Mouse (Mus musculus) heart, adult 2 months (tissue): ENCODE measurements around the gene Cetn2. TPM values are rescaled to one million over a fixed set of nuclear protein-coding genes. Genes with fewer than 3 reads are reported as not detected.

Source experiments
- DNase-seq, 2 experiments: peaks; one replicate each; pipeline ENCODE4 v3.0.0; 2021
- H3K27ac ChIP-seq: fragments of 200-600 bp; 2 replicates; pipeline ENCODE4 v1.8.1; 2022
- H3K27me3 ChIP-seq: fragments of 200-500 bp; 2 replicates; pipeline ENCODE4 v1.6.1; 2012; ENCODE audit warnings: mild to moderate bottlenecking, low read length, inconsistent platforms, mixed read lengths; ENCODE audit not compliant: control insufficient read depth, insufficient read depth
- H3K36me3 ChIP-seq: fragments of 200-500 bp; 2 replicates; pipeline ENCODE4 v1.6.1; 2012; ENCODE audit warnings: low read length, inconsistent platforms; ENCODE audit not compliant: control insufficient read depth, insufficient read depth
- H3K4me1 ChIP-seq: fragments of 200-500 bp; 2 replicates; pipeline ENCODE4 v1.6.1; 2011; ENCODE audit warnings: low read length; ENCODE audit not compliant: control insufficient read depth, insufficient read depth
- H3K4me3 ChIP-seq: fragments of 200-600 bp; 2 replicates; pipeline ENCODE4 v1.8.1; 2022
- H3K79me2 ChIP-seq: fragments of 200-500 bp; replicated peaks from 2 replicates; pipeline ENCODE4 v1.6.1; 2012; ENCODE audit warnings: mild to moderate bottlenecking, inconsistent platforms, low read length, moderate library complexity, mixed read lengths; ENCODE audit not compliant: control insufficient read depth, insufficient read depth
- H3K9ac ChIP-seq: fragments of 200-500 bp; 2 replicates; pipeline ENCODE4 v1.6.1; 2012; ENCODE audit warnings: low read depth, mild to moderate bottlenecking, control low read depth, inconsistent platforms, low read length, mixed read lengths
- CTCF ChIP-seq: fragments of 200-600 bp; IDR thresholded peaks from 2 replicates; pipeline ENCODE4 v1.8.1; 2022; ENCODE audit warnings: antibody characterized with exemption, mild to moderate bottlenecking, moderate library complexity
- EP300 ChIP-seq: fragments of 200-500 bp; IDR thresholded peaks from 2 replicates; pipeline ENCODE4 v1.6.1; 2011; ENCODE audit warnings: low read depth, low read length, control low read depth; ENCODE audit not compliant: insufficient read depth
- POLR2A ChIP-seq: fragments of 200-500 bp; IDR thresholded peaks from 2 replicates; pipeline ENCODE4 v1.6.1; 2011; ENCODE audit warnings: mild to moderate bottlenecking, low read depth, low read length, control low read depth; ENCODE audit not compliant: insufficient read depth
- WGBS: fragments of 180-500 bp; shearing (Covaris S2); methylation state at CpG from one replicate; pipeline ENCODE4 v1.1.7; 2018; 5-methylcytosine and 5-hydroxymethylcytosine counted together
- intact Hi-C: fragments of 180-260 bp; cut with DNase I; formaldehyde crosslinking; loops from one replicate; pipeline ENCODE4 v1.15.1; 2025
- polyA plus RNA-seq: library from polyadenylated mRNA; depleted of rRNA; stranded (reverse); fragments of >200 nt; gene quantifications from 2 replicates; pipeline ENCODE4 v1.2.3, GENCODE M21; 2012
- total RNA-seq, 2 experiments: library from RNA; stranded (reverse); gene quantifications; 2 replicates each; pipeline ENCODE4 v1.2.3; 2021

Gene Cetn2
- total and polyA plus RNA-seq, 3 experiments, result 9.4 to 31.5 (median 25.9) TPM

GRCm38 (mm10) chrX:72921391-72921790 is 3.2 kb upstream of the Cetn2 start:
- no peak overlapping the region for H3K27ac ChIP-seq

DNA sequence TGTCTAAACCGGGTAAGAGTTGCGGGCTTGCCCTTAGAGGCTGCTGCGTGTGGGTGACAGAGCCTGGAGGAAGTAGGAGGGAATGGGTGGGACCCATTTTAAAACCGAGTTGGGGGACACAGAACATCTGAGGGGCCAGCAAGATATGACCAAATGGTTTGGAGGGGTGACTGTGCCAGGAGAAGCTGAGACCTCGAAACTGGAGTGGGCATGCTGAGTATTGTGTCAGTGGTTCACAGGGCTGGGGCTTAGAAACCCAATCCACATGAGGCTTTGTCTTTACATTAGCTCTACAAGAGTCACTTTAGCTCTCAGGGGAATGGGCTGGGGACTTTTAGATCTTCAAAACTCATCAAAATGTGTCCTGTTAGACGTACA is 460 bp upstream of the Cetn2 start:
- H3K9ac ChIP-seq, result peak overlapping the region; percentile 64
- TF ChIP-seq POLR2A (no peak), EP300 (no peak), CTCF (no peak)
- intact Hi-C loops, result no loop called here
- H3K27ac ChIP-seq, result peak overlapping the region; percentile 48; the same call in 1 of the 2 replicates
- 14% methylated on average over 6 of the region's 6 CpGs for WGBS
- H3K4me3 ChIP-seq, result peak overlapping the region; percentile 67
- H3K4me1 ChIP-seq, result peaks cover 1% of the 10 kb centered on the region; the same call in 1 of the 2 replicates
- no peak for DNase-seq
- H3K79me2 ChIP-seq, result no peaks in the 10 kb centered on the region
- no peaks in the 10 kb centered on the region for H3K27me3 ChIP-seq
- no peaks in the 10 kb centered on the region for H3K36me3 ChIP-seq

More at GRCm38 (mm10) chrX:72921391-72921790, 3.2 kb upstream of the Cetn2 start:
- Histone ChIP-seq H3K4me1 (peaks cover 1% of the 10 kb centered on the region; the same call in 1 of the 2 replicates), H3K9ac (no peak overlapping the region), H3K79me2 (no peaks in the 10 kb centered on the region), H3K36me3 (no peaks in the 10 kb centered on the region), H3K27me3 (no peaks in the 10 kb centered on the region), H3K4me3 (no peak overlapping the region)
- intact Hi-C loops, result no loop called here
- WGBS, result 79% methylated on average over 2 of the region's 2 CpGs
- no peak for DNase-seq
- TF ChIP-seq EP300, result no peak
- TF ChIP-seq POLR2A, result no peak
- TF ChIP-seq CTCF, result no peak

DNA sequence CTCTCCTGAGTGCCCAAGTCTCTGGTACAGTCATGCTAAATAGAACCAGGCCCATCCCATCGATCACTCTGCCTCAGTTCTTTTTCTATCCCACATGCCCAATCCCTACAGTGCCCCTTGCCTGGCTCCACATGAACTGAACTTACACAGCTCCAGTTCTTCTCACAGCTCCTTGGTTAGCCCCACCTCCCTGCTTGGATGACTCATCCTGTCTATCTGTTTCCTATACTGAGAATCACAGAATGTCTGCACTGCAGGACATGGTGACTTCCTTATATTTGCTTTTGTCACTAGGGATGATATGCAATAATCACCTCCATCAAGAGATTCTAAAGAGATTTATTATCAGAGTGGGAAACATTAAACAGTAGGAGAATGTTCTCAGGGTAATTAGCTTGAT is 6.6 kb downstream of the Cetn2 start:
- no peak overlapping the region for H3K4me3 ChIP-seq
- H3K79me2 ChIP-seq, result no peaks in the 10 kb centered on the region
- 69% methylated on average over 1 of the region's 1 CpGs for WGBS
- no peak for TF ChIP-seq POLR2A
- TF ChIP-seq CTCF, result no peak
- TF ChIP-seq EP300, result no peak
- no peak overlapping the region for H3K9ac ChIP-seq
- H3K27me3 ChIP-seq, result no peaks in the 10 kb centered on the region
- H3K27ac ChIP-seq, result no peak overlapping the region
- no peaks in the 10 kb centered on the region for H3K4me1 ChIP-seq
- no peaks in the 10 kb centered on the region for H3K36me3 ChIP-seq
- DNase-seq, result no peak
- intact Hi-C loops, result no loop called here

DNA sequence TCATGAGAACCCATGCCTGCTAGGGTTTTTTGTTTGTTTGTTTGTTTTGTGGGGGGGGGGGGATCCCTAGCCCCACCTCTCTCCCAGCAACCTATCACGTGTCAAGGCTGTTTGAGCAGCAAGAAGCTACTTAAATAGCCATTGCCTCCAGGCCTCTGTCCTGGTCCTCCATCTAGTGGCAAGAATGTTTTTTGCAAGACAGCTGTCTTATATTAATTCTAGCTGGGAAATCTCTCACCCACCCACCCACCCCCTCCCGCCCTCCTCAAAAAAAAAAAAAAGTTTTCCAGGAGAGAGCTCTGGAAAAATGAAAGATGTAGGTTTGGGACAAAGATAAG is 9.8 kb downstream of the Cetn2 start:
- Histone ChIP-seq H3K9ac (no peak overlapping the region), H3K27me3 (no peaks in the 10 kb centered on the region), H3K4me1 (no peaks in the 10 kb centered on the region), H3K27ac (no peak overlapping the region), H3K4me3 (no peak overlapping the region), H3K79me2 (no peaks in the 10 kb centered on the region), H3K36me3 (no peaks in the 10 kb centered on the region)
- TF ChIP-seq CTCF, result peak; percentile 53
- TF ChIP-seq EP300, result no peak
- no peak for TF ChIP-seq POLR2A
- intact Hi-C loops, result no loop called here
- DNase-seq, result no peak
- WGBS, result 22% methylated on average over 2 of the region's 2 CpGs

DNA sequence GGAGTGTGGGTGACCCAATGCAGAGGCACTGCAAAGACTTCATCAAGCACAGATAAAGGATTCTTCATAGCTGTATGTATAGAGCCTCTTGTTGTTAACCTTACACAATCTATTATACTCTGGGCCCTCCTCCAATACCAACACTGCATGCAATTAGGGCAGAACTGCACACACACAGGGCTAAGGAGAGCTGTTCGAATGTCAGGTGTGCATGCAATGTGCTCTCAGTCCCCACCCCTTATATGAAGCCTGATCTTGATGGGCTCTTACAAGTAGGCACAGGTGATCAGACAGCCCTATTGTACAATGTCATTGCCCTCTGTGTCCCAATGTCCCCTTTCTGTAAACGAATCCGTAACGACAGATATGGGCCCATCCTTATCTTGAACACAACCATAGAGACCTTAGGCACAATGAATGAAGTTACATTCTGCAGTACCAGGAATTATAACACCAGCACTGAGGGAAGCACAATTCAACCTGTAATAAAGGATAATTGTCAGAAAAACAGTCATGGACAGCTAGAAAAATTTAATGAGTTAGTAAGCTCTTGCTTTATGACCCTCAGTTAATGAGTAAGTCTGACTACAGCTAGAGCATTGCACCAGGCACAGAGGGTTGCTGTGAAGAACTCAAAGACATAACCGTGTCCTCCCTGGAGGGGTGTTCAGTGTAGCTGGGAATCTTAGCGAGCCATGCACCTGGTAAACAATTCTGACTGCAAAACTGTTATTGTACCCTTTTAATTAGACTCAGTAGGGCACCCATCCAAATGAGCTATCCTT is 10.4 kb downstream of the Cetn2 start:
- intact Hi-C loops, result no loop called here
- 76% methylated on average over 6 of the region's 6 CpGs for WGBS
- Histone ChIP-seq H3K36me3 (no peaks in the 10 kb centered on the region), H3K9ac (no peak overlapping the region), H3K27ac (no peak overlapping the region), H3K27me3 (no peaks in the 10 kb centered on the region), H3K79me2 (no peaks in the 10 kb centered on the region), H3K4me3 (no peak overlapping the region), H3K4me1 (no peaks in the 10 kb centered on the region)
- DNase-seq, result no peak
- TF ChIP-seq EP300 (no peak), CTCF (no peak), POLR2A (no peak)

- intact Hi-C loops, result no loop called here
- Histone ChIP-seq H3K9ac (no peak overlapping the region), H3K27me3 (no peaks in the 10 kb centered on the region), H3K4me1 (no peaks in the 10 kb centered on the region), H3K36me3 (no peaks in the 10 kb centered on the region), H3K27ac (no peak overlapping the region), H3K4me3 (no peak overlapping the region), H3K79me2 (no peaks in the 10 kb centered on the region)
- no peak for DNase-seq
- WGBS, result 46% methylated on average over 1 of the region's 1 CpGs
- TF ChIP-seq EP300 (no peak), CTCF (peak; percentile 13; the same call in 1 of the 2 replicates)
These were observed 15.7 kb downstream of the Cetn2 start for GRCm38 (mm10) chrX:72902530-72902929.
